Mouse (Mus musculus) G1E (cell line): ENCODE data around the gene Apc2.

Experiments used
- CTCF ChIP-seq: IDR thresholded peaks from 2 replicates; pipeline ENCODE4 v1.5.1; 2012; ENCODE audit warnings: low read depth, low read length, inconsistent platforms, mixed read lengths
- GATA1 ChIP-seq: IDR thresholded peaks from 2 replicates; pipeline ENCODE4 v1.6.1; 2012; ENCODE audit warnings: borderline replicate concordance, low read length, inconsistent platforms, mixed read lengths
- POLR2AphosphoS5 ChIP-seq: IDR thresholded peaks from 2 replicates; pipeline ENCODE4 v1.6.1; 2012; ENCODE audit warnings: low read depth, low read length, inconsistent platforms; ENCODE audit not compliant: insufficient replicate concordance
- TAL1 ChIP-seq: conservative IDR thresholded peaks from 2 replicates; pipeline ENCODE4 v1.6.1; 2012; ENCODE audit warnings: low read depth, low read length, inconsistent platforms, mixed read lengths

- no peak for TF ChIP-seq TAL1
- TF ChIP-seq CTCF = no peak
- no peak for TF ChIP-seq POLR2AphosphoS5
- no peak for TF ChIP-seq GATA1
Observed at GRCm38 (mm10) chr10:80332525-80332989, 36.8 kb downstream of the Apc2 start.
